Mouse (Mus musculus): ENCODE results near the gene Cd3e.

DNA sequence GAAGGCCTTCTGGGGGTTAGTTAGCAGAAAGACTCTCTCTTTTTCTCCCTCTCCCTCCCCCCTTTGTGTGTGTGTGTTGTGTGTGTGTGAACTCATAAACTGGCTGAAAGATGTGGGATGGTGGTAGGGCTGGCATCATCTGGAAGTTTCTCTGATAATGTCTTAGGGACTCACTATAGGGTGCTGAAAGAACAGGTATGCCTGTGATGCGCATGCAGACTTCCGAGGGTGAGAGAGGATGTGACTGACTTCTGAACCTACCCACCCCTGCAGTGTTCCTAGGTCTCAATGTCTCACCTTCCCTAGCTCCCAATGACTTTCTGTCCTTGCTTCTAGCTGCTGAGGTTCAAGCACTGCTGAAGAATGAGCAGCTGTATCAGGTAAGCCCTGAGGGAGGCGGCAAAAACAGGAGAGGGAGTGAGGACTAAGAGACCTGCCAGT lies 23.7 kb downstream of the Cd3e start:
- TF ChIP-seq POLR2A (IDR thresholded peaks at IDR 0.05; ENCODE audit: borderline replicate concordance, insufficient read depth, low read length) (no peak), CTCF (IDR thresholded peaks at IDR 0.05; ENCODE audit: borderline replicate concordance, insufficient read depth, low read depth, low read length) (no peak)

All from cerebellum, adult 2 months (tissue).